Mouse (Mus musculus): ENCODE measurements around the gene Unc45b.
"Not testable (repeated sequence)": the region's sequence is repeated elsewhere in the genome, so short reads cannot be mapped to it uniquely, and the experiment has no call there.

DNA sequence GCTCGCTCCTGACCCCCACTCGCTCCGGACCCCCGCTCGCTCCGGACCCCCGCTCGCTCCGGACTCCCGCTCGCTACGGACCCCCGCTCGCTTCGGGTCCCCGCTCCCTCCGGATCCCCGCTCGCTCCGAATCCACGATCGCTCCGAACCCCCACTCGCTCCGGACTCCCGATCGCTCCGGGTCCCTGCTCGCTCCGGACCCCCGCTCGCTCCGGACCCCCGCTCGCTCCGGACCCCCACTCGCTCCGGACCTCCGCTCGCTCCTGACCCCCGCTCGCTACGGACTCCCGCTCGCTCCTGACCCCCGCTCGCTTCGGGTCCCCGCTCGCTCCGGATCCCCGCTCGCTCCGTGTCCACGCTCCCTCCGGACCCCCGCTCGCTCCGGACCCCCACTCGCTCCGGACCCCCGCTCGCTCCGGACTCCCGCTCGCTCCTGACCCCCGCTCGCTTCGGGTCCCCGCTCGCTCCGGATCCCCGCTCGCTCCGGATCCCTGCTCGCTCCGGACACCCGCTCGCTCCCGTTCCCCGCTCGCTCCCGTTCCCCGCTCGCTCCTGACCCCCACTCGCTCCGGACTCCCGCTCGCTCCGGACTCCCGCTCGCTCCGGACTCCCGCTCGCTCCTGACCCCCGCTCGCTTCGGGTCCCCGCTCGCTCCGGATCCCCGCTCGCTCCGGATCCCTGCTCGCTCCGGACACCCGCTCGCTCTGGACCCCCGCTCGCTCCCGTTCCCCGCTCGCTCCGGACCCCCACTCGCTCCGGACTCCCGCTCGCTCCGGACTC is 21.5 kb downstream of the Unc45b start:
- TF ChIP-seq CTCF (IDR thresholded peaks at IDR 0.05; ENCODE audit: control insufficient read depth, insufficient read depth, low read length); POLR2A (IDR thresholded peaks at IDR 0.05; ENCODE audit: borderline replicate concordance, control insufficient read depth, low read depth, low read length): not testable (repeated sequence)

Data from bone marrow, adult 2 months (tissue).